Mouse (Mus musculus) cerebellum, postnatal 4 days (tissue): ENCODE results near the gene Gse1.
A peak's percentile ranks its signal among the peaks of the same experiment; 100 is the strongest.

Experiments
- DNase-seq, 2 experiments: peaks; one replicate each; pipeline ENCODE4 v3.0.0; 2022; ENCODE audit warnings: low spot score in 2 of 2, mixed read lengths in 1 of 2

Gene Gse1

GRCm38 (mm10) chr8:120421638-120422037, 193.4 kb downstream of the Gse1 start:
- DNase-seq = no peak

DNA sequence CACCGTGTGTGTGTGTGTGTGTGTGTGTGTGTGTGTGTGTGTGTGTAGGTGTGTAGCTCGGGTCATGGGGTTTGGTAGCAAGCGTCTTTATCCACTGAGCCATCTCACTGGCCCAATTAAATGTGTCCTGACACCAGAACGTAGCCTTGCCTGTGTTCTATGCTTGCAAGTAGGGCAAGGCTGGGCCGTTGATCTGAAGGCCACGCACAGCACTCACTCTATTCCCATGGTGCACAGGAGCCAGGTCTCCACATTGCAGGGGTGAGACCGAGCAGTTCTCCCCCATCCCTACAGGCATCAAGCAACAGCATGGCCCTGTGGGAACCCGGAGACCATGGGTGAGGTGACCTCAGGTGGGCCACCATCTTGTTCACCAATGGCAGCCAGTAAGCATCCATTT, 194.0 kb downstream of the Gse1 start:
- no peak for DNase-seq

DNA sequence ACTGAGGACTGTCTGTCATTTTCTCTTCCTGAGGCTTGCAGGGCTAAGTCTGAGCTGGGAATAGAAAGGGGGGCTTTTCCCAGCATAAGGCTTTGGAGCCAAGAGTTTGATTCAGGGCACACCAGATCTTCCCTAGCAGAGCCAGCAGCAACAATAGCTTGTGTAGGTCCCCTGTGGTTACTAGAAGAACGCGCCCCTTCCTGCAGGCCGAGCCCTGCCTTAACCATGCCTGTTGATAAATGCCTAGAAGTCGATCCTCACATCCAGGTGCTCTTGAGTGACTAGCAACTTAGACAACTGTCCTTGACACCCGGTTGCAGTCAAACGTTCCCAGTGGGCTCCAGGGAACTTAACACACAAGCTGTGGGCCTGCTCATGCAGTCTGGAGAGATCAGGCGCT, 195.3 kb downstream of the Gse1 start:
- DNase-seq = no peak

DNA sequence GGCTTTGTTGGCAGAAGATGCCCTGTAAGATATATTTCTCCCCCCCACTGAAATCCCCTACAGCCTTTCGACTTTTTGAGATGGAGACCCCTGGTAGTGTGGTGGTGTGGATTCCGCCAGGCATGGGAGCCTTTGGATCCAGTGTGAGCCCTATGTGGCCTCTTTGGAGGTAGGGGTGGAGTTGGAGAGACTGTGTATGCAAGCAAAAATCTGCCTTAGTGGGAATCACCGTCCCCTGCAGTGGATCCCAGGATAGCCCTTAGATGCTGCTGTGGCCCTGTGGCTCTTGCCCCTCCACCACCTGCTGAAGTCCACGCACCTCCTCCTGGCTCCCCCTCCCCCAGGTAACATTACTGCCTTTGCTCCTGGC, 196.6 kb downstream of the Gse1 start:
- DNase-seq = no peak

- no peak for DNase-seq
Measured at GRCm38 (mm10) chr8:120425199-120425941, 197.1 kb downstream of the Gse1 start.

- DNase-seq = no peak
Measured at GRCm38 (mm10) chr8:120426105-120426504, 197.8 kb downstream of the Gse1 start.

DNA sequence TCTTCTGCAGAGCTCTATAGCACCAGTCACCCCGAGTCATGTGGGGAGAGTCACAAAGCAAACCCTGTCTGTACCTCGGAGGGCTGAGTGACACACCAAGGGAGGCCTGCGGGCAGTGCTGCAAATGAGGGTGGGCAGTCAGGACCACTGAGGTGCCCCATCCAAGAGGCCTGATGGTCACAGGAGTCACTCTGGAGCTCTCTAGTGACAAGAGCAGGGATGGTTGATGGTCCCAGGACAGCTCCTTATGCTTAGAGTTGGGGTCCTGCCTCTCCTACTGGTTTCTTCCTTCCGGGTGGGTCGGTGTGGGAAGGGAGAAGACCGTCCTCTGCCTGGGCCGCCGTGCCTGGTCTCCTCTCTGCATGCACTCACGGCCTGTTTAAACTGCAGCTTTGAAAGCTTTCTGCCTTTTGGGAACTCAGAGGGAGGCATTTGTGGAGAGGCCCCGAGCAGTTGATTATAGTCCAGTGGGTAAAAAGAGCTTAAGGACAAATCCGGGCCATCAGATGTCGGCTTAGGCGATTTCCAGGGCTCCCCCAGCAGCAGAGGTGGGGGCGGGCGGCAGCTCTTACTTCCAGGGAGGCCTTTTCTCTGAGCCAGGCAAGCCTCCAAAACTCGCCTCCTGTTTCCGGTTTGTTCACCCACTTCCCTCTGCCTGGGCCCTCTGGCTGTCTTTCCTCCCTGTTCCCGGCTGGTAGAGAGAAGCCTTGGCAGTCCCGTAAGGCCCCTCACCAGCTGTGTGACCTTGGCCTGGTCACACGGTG, 198.5 kb downstream of the Gse1 start:
- peak in 1 of 2 experiments; percentile 62 for DNase-seq

DNA sequence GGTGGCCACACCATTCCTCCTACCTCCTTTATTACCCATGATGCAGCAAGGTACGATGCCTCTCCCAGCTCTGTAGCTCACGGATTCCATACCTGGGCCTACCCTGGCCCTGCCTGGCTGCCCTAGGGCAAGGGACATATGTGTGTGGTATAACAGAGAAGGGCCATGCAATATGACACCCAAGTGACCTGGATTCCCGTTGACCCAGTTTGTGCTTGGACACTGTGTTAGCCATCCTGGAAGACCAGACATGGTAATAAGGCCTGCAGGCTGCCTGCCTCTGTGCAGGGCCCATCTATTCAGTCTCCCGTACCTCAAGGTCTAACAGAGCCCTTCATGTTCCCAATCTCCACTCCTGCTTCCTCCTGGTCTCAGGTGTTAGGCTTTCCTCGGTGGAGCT, 200.2 kb downstream of the Gse1 start:
- no peak for DNase-seq

DNA sequence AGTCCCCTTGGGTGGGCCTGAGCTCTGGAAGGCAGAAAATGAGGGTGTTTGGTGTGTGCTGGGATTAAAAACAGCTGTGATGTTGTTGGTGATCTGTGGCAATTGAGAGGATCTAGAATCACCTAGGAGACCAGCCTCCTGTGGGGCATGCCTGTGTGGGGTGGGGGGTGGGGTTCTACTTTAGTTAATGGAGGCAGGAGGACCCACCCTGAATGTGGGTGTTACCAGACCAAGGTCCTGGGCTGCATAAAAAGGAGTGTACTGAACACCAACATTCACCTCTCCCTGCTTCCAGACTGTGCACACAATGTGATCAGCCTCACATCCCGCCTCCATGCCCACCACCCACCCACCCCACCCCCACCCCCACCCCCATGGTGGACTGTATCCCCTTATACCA, 200.9 kb downstream of the Gse1 start:
- DNase-seq = no peak

GRCm38 (mm10) chr8:120431042-120431441, 202.8 kb downstream of the Gse1 start:
- no peak for DNase-seq

- no peak for DNase-seq
Measured at GRCm38 (mm10) chr8:120432438-120432837, 204.2 kb downstream of the Gse1 start.

DNA sequence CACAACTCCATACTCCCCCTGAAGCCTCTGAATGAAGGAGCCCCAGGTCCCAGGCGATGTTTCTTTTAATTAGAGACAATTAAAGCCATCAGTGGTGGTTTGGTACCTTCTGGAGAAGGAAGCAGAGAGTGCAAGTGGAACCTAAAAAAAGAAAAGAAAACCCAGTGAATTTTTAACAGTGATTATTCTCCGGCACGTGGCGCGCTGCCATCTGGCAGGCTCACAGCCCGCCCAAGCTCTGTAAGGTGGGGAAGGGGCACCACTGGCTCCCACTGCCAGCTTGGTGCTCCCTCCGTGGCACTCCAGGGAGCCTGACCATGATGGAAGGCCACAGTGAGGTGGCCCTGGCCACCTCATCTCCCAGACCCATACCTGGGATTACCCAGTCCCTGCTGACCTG, 204.9 kb downstream of the Gse1 start:
- DNase-seq = no peak

- no peak for DNase-seq
Measured at GRCm38 (mm10) chr8:120433734-120434133, 205.5 kb downstream of the Gse1 start.

DNA sequence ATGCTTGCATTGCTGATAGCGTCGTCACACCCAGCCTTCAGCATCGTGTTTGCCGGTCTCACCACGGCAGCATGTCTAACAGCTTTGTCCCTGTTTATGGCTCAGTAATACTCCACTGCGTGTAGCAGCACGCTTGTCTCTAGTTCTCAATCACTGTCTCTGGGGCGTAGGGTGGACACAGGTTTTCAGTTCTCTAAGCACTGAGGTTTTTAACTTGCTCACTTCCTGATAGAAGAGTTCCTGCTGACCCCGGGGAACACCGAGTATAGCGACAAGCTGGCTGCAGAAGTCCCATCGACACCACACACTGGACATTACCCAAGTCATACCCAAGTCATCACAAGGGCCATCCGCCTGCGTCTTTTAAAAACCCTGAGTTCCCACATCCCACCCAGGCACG, 207.5 kb downstream of the Gse1 start:
- no peak for DNase-seq

GRCm38 (mm10) chr8:120436491-120437030, 208.3 kb downstream of the Gse1 start:
- no peak for DNase-seq

DNA sequence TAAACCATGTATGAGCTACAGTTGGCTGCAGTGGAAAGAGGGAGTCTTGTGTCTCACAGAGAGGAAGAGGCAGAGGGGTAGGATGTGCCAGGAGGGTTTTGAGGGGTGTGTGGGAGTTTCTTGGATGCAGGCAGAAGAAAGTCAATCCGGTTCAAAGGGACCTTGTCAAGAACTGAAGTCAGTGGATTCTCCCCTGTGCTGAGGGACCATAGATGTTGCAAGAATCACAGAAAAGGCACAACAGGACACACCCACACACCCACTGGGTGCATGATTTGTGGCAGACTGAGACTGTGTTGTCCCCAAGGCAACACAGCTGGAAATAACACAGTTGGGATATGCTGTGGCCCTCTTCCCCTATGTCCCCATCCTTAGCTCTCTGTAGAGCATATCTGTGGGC, 209.0 kb downstream of the Gse1 start:
- DNase-seq = no peak

DNA sequence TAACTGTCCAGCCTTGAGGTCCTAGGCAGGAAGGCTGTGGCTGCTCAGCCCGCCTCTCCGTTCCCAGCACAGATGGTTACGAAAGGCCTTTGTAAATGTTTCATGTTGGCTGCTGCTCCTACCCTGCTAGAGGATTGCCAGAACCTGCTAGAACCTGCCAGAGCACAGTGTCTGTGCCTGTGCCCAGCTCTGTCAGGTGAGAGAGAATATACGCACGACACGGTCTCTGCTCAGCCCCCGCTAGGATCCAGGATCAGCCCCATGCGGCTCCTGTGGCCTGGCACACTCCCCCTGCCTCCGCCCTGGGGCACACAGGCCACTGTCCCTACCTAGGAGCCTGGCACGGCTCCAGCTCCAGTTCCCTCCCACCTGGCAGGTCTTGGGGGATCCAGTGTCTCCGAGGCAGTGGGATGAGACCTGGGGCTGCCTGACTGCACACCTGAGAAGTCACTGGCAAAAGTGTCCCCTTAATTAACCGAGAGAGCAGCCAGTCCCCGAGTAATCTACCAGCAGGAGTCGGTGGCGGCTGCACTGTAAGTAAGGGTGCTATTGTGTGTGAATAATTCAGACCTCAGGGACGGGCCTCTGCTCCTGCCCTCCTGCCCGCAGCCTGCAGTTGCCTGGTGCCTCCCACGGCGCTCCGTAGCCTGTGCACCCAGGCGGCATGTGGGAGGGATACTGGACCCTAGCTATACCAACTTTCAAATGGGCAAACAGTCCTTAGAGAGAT, 209.6 kb downstream of the Gse1 start:
- DNase-seq = no peak

- no peak for DNase-seq
Measured at GRCm38 (mm10) chr8:120439309-120439708, 211.1 kb downstream of the Gse1 start.

- no peak for DNase-seq
Measured at GRCm38 (mm10) chr8:120440739-120441138, 212.5 kb downstream of the Gse1 start.

DNA sequence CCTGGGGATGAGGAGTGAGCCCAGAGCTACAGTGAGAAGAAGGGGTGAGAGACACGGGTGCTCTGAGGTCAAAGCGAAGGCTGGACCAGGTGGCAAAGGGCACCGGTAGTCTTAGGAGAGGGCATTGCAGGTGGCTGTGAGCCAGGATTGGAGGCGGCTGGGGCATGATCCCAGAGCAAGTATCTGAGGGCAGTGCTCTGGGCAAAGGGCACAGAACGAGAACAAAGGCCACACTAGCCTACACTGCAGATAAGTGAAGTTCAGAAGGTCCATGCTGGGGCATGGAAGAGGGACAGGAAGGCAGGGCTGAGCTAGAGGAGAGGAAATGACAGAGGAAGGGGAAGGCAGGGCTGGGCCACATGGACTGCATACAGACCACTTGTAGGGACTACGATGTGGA, 213.4 kb downstream of the Gse1 start:
- DNase-seq = no peak

GRCm38 (mm10) chr8:120442306-120443003, 214.2 kb downstream of the Gse1 start:
- DNase-seq = no peak

DNA sequence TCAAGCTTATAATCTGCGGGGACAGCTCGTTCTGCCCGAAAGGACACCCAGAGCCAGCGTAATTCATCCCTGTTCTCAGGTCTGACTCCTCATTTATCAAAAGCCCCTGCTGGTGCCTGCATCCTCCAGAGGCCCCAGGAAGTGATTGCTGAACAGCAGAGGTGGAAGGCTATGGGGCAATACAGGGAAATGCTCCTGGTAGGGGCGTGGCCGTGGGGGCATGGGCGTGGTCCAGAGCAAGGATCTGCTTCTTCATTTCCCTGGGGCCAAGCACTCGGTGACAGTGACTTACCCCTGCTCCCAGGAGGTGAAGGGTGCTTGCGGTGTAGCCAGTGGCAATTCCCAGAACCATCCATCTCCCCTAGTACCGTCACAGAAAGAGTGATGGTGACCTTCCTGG, 217.0 kb downstream of the Gse1 start:
- no peak for DNase-seq
